Mouse (Mus musculus) forebrain, embryonic 11.5 days (tissue): ENCODE measurements at regions not wholly inside any gene's neighbourhood (a gene's known extent, or its start where the extent isn't known, plus 50 kb on each side); places are given as distances from the start of the nearest gene placed in this dataset.

Experiments
- ATAC-seq: fragments of 200-750 bp; cut with Nextera tagmentation; replicated peaks from 2 replicates; pipeline ENCODE4 v1.8.0; 2017; ENCODE audit warnings: moderate TSS enrichment; ENCODE audit not compliant: low FRiP score
- DNase-seq: peaks from one replicate; pipeline ENCODE4 v3.0.0-alpha.2; 2017; ENCODE audit warnings: low spot score
- H3K27ac ChIP-seq: fragments of 300-500 bp; sonication (generic); 2 replicates; pipeline ENCODE4 v1.5.1; 2014; ENCODE audit warnings: low read depth, low read length
- H3K27me3 ChIP-seq: fragments of 300-500 bp; sonication (generic); 2 replicates; pipeline ENCODE4 v1.6.1; 2014; ENCODE audit warnings: mild to moderate bottlenecking, low read length, mixed read lengths; ENCODE audit not compliant: control insufficient read depth, insufficient read depth
- H3K36me3 ChIP-seq: fragments of 300-500 bp; sonication (generic); 2 replicates; pipeline ENCODE4 v1.6.1; 2014; ENCODE audit warnings: mild to moderate bottlenecking, low read length, moderate library complexity, mixed read lengths; ENCODE audit not compliant: control insufficient read depth, insufficient read depth
- H3K4me1 ChIP-seq: fragments of 300-500 bp; sonication (generic); replicated peaks from 2 replicates; pipeline ENCODE4 v1.6.1; 2014; ENCODE audit warnings: low read length, mixed read lengths; ENCODE audit not compliant: control insufficient read depth, insufficient read depth
- H3K4me2 ChIP-seq: fragments of 300-500 bp; sonication (generic); 2 replicates; pipeline ENCODE4 v1.6.1; 2014; ENCODE audit warnings: low read depth, mild to moderate bottlenecking, low read length, moderate library complexity, mixed read lengths; ENCODE audit not compliant: severe bottlenecking
- H3K4me3 ChIP-seq: fragments of 300-500 bp; sonication (generic); 2 replicates; pipeline ENCODE4 v1.5.1; 2014; ENCODE audit warnings: low read depth, low read length
- H3K9ac ChIP-seq: fragments of 300-500 bp; sonication (generic); 2 replicates; pipeline ENCODE4 v1.6.1; 2014; ENCODE audit warnings: low read length
- H3K9me3 ChIP-seq: fragments of 300-500 bp; sonication (generic); 2 replicates; pipeline ENCODE4 v1.6.1; 2016; ENCODE audit warnings: low read length, mixed read lengths; ENCODE audit not compliant: control insufficient read depth
- WGBS: fragments of 180-500 bp; shearing (Covaris S2); extraction: QIAGEN DNeasy Blood & Tissue Kit; methylation state at CpG from one replicate; pipeline ENCODE4 v1.1.7; 2014; 5-methylcytosine and 5-hydroxymethylcytosine counted together

GRCm38 (mm10) chr2:117498565-117498964 lies 155.8 kb upstream of the Rasgrp1 start:
- H3K27ac ChIP-seq: no peak overlapping the region
- H3K27me3 ChIP-seq: no peaks in the 10 kb centered on the region
- no peak for ATAC-seq
- H3K4me2 ChIP-seq: no peak overlapping the region
- no peak for DNase-seq
- no peaks in the 10 kb centered on the region for H3K9me3 ChIP-seq
- H3K9ac ChIP-seq: no peak overlapping the region
- H3K36me3 ChIP-seq: no peaks in the 10 kb centered on the region
- no peaks in the 10 kb centered on the region for H3K4me1 ChIP-seq
- no peak overlapping the region for H3K4me3 ChIP-seq
- 87% methylated on average over 5 of the region's 5 CpGs for WGBS

- Histone ChIP-seq H3K4me3 (no peak overlapping the region), H3K4me1 (no peaks in the 10 kb centered on the region), H3K9me3 (no peaks in the 10 kb centered on the region), H3K27ac (no peak overlapping the region), H3K27me3 (no peaks in the 10 kb centered on the region), H3K9ac (no peak overlapping the region), H3K36me3 (no peaks in the 10 kb centered on the region), H3K4me2 (no peak overlapping the region)
- ATAC-seq (no peak), DNase-seq (no peak)
Measured at GRCm38 (mm10) chr2:117502611-117503010, 159.8 kb upstream of the Rasgrp1 start.

DNA sequence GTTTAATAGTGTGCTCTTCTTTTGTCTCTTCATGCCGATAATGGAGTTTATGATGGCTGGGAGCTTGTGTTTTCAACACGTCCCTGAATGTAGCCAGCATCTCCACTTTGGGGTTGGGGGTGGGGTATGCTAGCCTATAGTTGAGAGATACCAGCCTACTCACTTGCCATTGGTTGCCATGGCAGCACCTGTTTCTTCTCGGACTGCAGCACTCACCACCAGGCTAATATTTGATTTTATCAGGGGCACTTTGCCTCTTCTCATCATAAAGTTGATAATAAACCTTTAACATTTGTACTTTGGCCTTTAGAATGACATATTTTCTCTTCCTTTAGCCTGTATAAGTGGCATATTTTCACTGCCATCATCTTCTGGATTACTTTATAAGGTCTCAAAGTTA lies 168.9 kb upstream of the Rasgrp1 start:
- 78% methylated on average over 3 of the region's 3 CpGs for WGBS
- no peak overlapping the region for H3K9ac ChIP-seq
- H3K36me3 ChIP-seq: no peaks in the 10 kb centered on the region
- DNase-seq: no peak
- no peak overlapping the region for H3K4me3 ChIP-seq
- no peak overlapping the region for H3K4me2 ChIP-seq
- no peaks in the 10 kb centered on the region for H3K4me1 ChIP-seq
- no peaks in the 10 kb centered on the region for H3K9me3 ChIP-seq
- no peaks in the 10 kb centered on the region for H3K27me3 ChIP-seq
- H3K27ac ChIP-seq: no peak overlapping the region
- ATAC-seq: no peak

- 78% methylated on average over 9 of the region's 9 CpGs for WGBS
- DNase-seq (no peak), ATAC-seq (no peak)
- Histone ChIP-seq H3K27ac (no peak overlapping the region), H3K36me3 (no peaks in the 10 kb centered on the region), H3K4me3 (no peak overlapping the region), H3K9ac (no peak overlapping the region), H3K4me2 (no peak overlapping the region), H3K27me3 (no peaks in the 10 kb centered on the region), H3K4me1 (no peaks in the 10 kb centered on the region), H3K9me3 (no peaks in the 10 kb centered on the region)
Measured at GRCm38 (mm10) chr2:117512551-117512950, 169.8 kb upstream of the Rasgrp1 start.

- no peaks in the 10 kb centered on the region for H3K4me1 ChIP-seq
- WGBS: 84% methylated on average over 5 of the region's 5 CpGs
- no peak overlapping the region for H3K27ac ChIP-seq
- no peaks in the 10 kb centered on the region for H3K27me3 ChIP-seq
- no peaks in the 10 kb centered on the region for H3K36me3 ChIP-seq
- ATAC-seq (no peak), DNase-seq (no peak)
- H3K9ac ChIP-seq: no peak overlapping the region
- no peak overlapping the region for H3K4me2 ChIP-seq
- H3K4me3 ChIP-seq: no peak overlapping the region
- H3K9me3 ChIP-seq: no peaks in the 10 kb centered on the region
Measured at GRCm38 (mm10) chr2:117524437-117524836, 181.6 kb upstream of the Rasgrp1 start.

DNA sequence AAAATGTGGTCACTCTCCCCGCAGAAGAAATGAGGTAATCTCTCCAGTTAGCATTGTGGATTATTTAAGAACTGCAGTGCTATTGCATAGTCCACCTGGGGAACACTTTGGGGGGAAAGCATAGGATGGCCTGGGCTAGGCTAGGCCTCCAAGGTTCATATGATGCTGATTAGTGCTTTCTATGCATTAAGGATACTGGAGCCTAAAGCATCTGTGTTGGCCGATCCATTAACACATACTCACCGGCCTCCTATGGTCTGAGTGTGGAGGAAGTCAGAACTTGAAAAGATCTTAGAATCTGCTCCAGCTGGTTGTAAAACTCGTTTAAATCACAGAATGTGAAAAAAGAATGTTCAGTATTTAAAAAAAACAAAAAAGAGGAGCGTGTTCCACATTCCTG lies 196.1 kb upstream of the Rasgrp1 start:
- ATAC-seq (no peak), DNase-seq (no peak)
- H3K36me3 ChIP-seq: no peaks in the 10 kb centered on the region
- no peaks in the 10 kb centered on the region; the same call in 1 of the 2 replicates for H3K4me1 ChIP-seq
- H3K27ac ChIP-seq: no peak overlapping the region
- WGBS: 62% methylated on average over 5 of the region's 5 CpGs
- no peaks in the 10 kb centered on the region for H3K27me3 ChIP-seq
- no peak overlapping the region for H3K9ac ChIP-seq
- no peak overlapping the region for H3K4me3 ChIP-seq
- no peaks in the 10 kb centered on the region for H3K9me3 ChIP-seq
- no peak overlapping the region for H3K4me2 ChIP-seq

GRCm38 (mm10) chr2:117539285-117539684 lies 196.5 kb upstream of the Rasgrp1 start:
- Histone ChIP-seq H3K9me3 (no peaks in the 10 kb centered on the region), H3K4me1 (no peaks in the 10 kb centered on the region; the same call in 1 of the 2 replicates), H3K9ac (no peak overlapping the region), H3K36me3 (no peaks in the 10 kb centered on the region), H3K27ac (no peak overlapping the region), H3K27me3 (no peaks in the 10 kb centered on the region), H3K4me2 (no peak overlapping the region), H3K4me3 (no peak overlapping the region)
- DNase-seq: no peak
- 33% methylated on average over 3 of the region's 3 CpGs for WGBS
- no peak for ATAC-seq

GRCm38 (mm10) chr2:117541471-117541870 lies 198.7 kb upstream of the Rasgrp1 start:
- Histone ChIP-seq H3K4me3 (no peak overlapping the region), H3K4me1 (no peaks in the 10 kb centered on the region; the same call in 1 of the 2 replicates), H3K36me3 (no peaks in the 10 kb centered on the region), H3K9me3 (no peaks in the 10 kb centered on the region), H3K27ac (no peak overlapping the region), H3K9ac (no peak overlapping the region), H3K4me2 (no peak overlapping the region), H3K27me3 (no peaks in the 10 kb centered on the region)
- ATAC-seq: 0 out of 2 replicates have a peak, but pooled peaks have one; percentile 60
- 17% methylated on average over 6 of the region's 6 CpGs for WGBS
- peak; percentile 69 for DNase-seq

GRCm38 (mm10) chr2:117542298-117542697 lies 199.5 kb upstream of the Rasgrp1 start:
- Histone ChIP-seq H3K4me2 (no peak overlapping the region), H3K27ac (no peak overlapping the region), H3K9ac (no peak overlapping the region), H3K4me1 (no peaks in the 10 kb centered on the region; the same call in 1 of the 2 replicates), H3K27me3 (no peaks in the 10 kb centered on the region), H3K36me3 (no peaks in the 10 kb centered on the region), H3K9me3 (no peaks in the 10 kb centered on the region), H3K4me3 (no peak overlapping the region)
- 79% methylated on average over 4 of the region's 4 CpGs for WGBS
- ATAC-seq: no peak
- DNase-seq: no peak
